Mouse (Mus musculus) hematopoietic stem cell, adult 5-6 weeks (primary cell): Measurements from ENCODE around the gene Tmub2. TPM values are rescaled to one million over a fixed set of nuclear protein-coding genes. Genes with fewer than 3 reads are reported as not detected.
"Not testable (repeated sequence)": the region's sequence is repeated elsewhere in the genome, so short reads cannot be mapped to it uniquely, and the experiment has no call there.

Experiments
- ATAC-seq, 2 experiments: fragments of 125-278 bp in 1 of 2; replicated peaks in 1 of 2; 2 replicates each; pipeline ENCODE4 v1.8.0; 2016 to 2017; ENCODE audit warnings: inconsistent platforms in 2 of 2, mild to moderate bottlenecking in 2 of 2, moderate number of reproducible peaks in 2 of 2, low read depth in 1 of 2, moderate TSS enrichment in 1 of 2; ENCODE audit not compliant: low FRiP score in 2 of 2, poor library complexity in 2 of 2, severe bottlenecking in 2 of 2, insufficient read depth in 1 of 2, low TSS enrichment in 1 of 2
- total RNA-seq: library from RNA; stranded (forward); fragments of 172-1452, 232-1000 nt; gene quantifications from 2 replicates; pipeline ENCODE4 v1.2.3, GENCODE M21; 2017

Tmub2 gene
- total RNA-seq, 1 experiment from 2014 or later: 23.1 TPM

DNA sequence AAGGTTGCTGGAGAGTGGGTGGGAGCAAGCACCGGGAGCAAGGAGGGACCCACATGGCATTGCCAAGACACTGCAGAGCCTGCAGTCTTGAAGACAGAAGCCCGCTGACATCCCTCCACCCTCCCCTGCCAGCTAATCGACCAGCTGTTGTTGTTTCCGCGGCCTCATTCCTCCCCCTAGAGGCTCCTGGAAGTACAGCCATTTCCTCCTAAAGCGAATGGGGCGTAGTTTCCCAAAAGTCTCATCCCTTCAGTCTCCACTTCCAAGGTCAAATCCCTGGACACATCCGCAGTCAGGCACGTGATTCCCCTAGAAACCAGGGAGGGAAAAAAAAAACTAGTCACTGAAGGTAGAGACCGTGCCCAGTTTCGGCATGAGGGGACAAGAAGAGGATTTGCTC, 17.3 kb upstream of the Tmub2 start:
- ATAC-seq: peak; percentile 83 to 88

DNA sequence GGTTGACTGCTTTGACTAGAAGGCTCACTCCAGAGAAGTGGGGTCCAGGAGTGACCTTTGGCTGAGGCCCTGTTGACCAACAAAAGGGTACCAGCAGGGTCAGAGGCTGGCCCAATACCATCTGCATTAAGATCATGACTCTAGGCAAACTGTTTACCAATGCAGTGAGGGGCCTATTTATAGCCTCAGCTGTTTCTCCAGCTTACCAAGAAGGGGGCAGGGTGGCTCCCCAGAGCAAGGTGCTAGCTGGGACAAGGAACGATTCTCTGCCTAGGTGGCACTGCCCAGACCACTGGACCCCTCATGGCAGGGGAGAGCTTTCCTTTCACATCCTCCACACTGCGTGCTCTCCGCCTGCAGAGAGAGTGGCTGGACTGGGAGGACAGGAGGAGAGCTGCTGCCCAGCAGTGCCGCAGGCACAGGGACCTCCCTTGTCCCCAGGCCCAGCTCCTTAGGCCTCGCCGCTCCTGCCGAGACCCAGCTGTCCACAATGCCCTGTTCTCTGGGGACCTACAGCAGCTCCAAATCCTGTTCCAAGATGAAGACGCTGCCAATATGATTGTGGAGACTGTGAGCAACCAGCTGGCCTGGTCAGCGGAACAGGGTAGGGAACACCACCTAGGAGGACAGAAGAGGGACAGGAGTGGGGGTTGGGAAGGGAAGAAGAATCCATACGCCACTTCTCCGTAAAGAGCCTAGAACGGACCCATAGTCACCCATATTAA, 16.0 kb upstream of the Tmub2 start, which contains the start of gene Asb16:
Gene Asb16 (plus strand): TSS at position 224 of the 725 bp plus-strand sequence.
- no peak for ATAC-seq

- peak; percentile 32 to 73; a peak in 3 of 4 replicates for ATAC-seq
Measured at GRCm38 (mm10) chr11:102276411-102276915, 8.3 kb upstream of the Tmub2 start.

GRCm38 (mm10) chr11:102277754-102278153, 7.0 kb upstream of the Tmub2 start:
- ATAC-seq: no peak

- ATAC-seq: no peak
Measured at GRCm38 (mm10) chr11:102279595-102279994, 5.1 kb upstream of the Tmub2 start.

- ATAC-seq: not testable (repeated sequence)
Measured at GRCm38 (mm10) chr11:102280267-102280666, 4.5 kb upstream of the Tmub2 start.

- ATAC-seq: no peak
Measured at GRCm38 (mm10) chr11:102283922-102284321, 809 bp upstream of the Tmub2 start.

DNA sequence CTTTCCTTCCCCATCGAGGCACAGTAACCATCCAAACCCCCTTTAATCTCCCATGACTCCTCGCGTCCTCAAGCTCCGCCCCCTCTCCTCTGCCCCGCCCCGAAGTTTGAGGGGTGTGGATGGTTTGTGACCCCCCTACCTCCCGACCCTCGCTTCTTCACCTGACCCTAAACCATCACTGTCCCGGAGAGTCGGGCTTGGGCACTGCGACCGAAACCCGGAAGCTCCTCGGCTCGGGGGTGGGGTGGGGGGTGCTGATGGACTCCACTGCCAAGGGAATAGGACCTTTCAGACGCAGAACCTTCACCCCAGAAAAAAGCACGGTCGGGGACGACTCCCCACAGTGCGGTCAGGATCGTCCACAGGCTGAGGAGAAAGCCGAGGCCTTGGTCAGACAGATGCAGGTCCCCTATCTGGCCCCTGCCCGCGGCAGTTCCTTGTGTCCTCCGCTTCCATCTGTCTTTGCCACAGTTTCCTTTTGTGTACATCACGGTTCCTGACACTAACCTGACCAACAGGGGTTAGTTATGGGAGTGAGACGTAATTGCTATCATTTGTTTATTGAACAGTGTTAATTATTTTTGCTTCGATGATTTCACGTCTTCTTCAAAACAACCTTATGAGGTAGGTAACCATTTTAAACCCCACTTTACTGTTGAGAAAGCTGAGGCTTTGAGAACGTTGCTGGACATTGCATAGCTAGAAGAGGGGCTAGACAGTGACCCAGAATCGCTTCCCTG, 534 bp downstream of the Tmub2 start:
- peak; percentile 51 to 56 for ATAC-seq

DNA sequence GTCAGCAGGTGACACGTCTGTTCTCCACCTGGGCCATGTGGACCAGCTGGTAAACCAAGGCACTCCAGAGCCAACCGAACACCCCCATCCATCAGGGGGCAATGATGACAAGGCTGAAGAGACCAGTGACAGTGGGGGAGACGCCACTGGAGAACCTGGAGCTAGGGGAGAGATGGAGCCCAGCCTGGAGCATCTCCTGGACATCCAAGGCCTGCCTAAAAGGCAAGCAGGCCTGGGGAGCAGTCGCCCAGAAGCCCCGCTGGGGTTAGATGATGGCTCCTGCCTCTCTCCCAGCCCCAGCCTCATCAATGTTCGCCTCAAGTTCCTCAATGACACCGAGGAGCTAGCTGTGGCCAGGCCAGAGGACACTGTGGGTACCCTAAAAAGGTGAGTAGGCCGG, 2.8 kb downstream of the Tmub2 start:
- ATAC-seq: no peak

- ATAC-seq: no peak
Measured at GRCm38 (mm10) chr11:102288027-102288804, 3.5 kb downstream of the Tmub2 start.

- no peak for ATAC-seq
Measured at GRCm38 (mm10) chr11:102288913-102289312, 4.2 kb downstream of the Tmub2 start.

DNA sequence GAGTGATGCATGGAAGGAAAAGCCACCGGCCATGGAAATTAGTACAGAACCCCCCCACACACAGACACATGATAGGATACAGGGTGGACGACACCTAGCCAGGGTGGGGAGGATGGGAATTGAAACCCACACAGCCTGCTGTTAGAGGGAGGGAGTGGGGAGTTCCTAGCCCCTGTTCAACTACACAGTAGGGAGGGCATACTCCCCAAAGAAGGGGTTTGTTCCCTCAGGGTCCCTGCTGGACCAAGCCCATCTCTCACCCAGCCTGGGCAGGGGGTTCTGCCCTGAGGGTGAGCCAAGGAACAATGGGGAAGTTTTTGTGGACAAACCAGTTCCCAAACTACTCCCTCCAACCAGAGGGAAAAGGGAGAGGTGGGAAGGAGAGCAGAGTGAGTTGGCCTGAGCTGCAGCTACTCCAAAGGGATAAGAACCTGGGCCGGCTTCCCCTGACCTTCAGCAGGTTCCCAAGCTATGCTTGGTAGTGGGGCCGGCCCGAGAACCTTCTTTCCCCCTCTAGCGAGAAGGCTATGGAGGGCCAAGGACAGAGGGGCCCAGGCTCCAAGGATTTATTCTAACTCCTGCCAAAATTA, 4.9 kb downstream of the Tmub2 start:
- no peak for ATAC-seq

DNA sequence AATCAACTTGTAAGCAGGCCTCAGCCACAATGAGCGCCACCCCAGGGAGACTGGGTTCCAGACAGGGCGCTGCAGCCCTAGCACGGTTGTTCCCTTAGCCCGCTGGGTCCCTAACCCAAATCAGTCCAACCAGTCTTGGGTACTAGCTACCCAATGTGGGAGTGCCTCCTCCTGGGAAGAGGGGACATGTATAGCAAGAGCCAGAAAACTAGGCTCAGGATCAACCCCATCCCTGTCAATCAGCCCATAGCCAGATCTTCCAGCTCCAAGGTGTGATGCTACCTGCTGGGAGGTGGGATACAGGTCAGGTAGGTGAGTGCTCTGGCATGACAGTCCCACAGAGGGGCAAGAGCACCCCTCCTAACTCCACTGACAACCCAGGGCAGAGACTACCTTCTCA, 5.4 kb downstream of the Tmub2 start:
- ATAC-seq: no peak

GRCm38 (mm10) chr11:102291051-102291535, 6.4 kb downstream of the Tmub2 start:
- ATAC-seq: no peak

GRCm38 (mm10) chr11:102293971-102294370, 9.2 kb downstream of the Tmub2 start:
- ATAC-seq: no peak

DNA sequence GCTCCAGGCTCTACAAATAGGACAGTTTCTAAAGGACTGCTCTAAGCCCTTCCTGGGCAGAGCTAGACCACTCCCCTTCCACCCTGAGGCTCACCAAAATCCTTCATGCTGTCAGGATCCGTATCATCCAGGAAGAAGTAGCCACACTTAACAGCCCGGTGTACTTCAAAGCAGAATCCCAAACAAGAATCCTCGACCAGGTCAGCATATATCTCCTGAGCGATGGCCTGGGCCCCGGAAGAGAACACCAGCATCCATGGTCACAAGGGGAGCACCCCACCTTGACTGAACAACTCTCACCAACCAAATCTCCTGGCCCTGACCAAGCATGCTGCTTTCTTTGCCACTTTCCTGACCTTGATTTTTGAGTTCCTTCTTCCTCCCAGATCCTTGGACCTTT, 9.7 kb downstream of the Tmub2 start:
- ATAC-seq: no peak

DNA sequence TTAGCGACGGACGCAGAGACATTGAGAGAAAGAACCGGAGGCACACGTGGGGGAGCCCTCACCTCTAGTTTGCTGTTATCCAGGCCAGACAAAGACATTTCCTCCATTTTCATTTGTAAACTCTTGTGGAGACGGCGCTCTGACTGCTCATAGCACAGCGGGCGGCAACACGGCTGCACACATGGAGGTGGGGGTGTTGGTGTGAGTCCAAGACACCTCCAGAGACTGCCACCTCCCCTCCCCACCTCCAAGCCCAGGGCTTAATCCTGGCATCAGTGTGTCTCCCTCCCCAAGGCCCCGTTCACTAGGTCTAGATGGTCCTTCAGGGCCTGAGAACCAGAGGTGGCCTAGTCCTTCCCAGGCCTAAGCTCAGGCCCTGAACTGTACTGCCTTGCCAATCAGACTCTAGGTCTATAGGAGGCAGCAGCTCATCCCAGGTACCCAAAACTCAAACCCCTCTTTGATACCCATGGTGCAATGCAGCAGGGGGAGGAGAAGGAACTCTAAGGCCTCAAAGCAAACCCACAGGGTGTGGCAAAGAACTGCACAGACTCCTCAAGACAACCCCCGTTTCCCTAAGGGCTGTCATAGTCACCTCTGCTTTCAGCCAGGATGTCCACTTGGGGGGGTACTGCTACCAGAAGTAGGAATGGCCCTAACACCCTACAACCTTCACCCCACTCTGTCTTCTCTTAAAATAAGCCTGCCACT, 10.3 kb downstream of the Tmub2 start:
- ATAC-seq: peak; percentile 19 to 25; a peak in 2 of 4 replicates
